Comparison of ENCODE assay signal across 12 mouse cellular contexts in genomic region chr9:27178935-27179334, GRCm38 (mm10). TPM values are rescaled to one million over a fixed set of nuclear protein-coding genes. Genes with fewer than 3 reads are reported as not detected.
"Had no signal": no experiment of that assay in that cellular context is flagged by ENCODE, and none has a peak within 500 bp of the region (broad histone marks: within the 10 kb centered on the region; RNA-seq: fewer than 3 reads in every experiment).

No protein-coding gene starts in this region.

- DNase-seq: kidney, adult 18-20 months; kidney, postnatal 10 days; kidney, postnatal 4 days; liver; liver, embryonic 13.5 days; liver, postnatal 0 days; thymus, postnatal 4 days had no signal

- H3K4me1 ChIP-seq: intestine, embryonic 15.5 days; liver, embryonic 13.5 days had no signal

- H3K4me3 ChIP-seq: intestine, embryonic 15.5 days; layer of hippocampus, adult 2 months; limb, embryonic 12.5 days; liver, embryonic 13.5 days; midbrain, embryonic 12.5 days had no signal

RNA-seq across cellular contexts. Expression of gene Jam3, which starts 23.7 kb away (rescaled TPM):
- total RNA-seq: megakaryocyte-erythroid progenitor cell, adult 5-6 weeks had no signal
